Mouse (Mus musculus) induced T-regulatory cell, adult 2 months (primary cell): ENCODE results near the gene Cdc42.

ENCODE experiments used
- DNase-seq: peaks from one replicate; pipeline ENCODE4 v3.0.0-alpha.2; 2012; ENCODE audit warnings: low read depth

Gene Cdc42

GRCm38 (mm10) chr4:137285876-137286661 is 71.5 kb downstream of the Cdc42 start:
- no peak for DNase-seq

GRCm38 (mm10) chr4:137283407-137283732 is 74.2 kb downstream of the Cdc42 start:
- no peak for DNase-seq

GRCm38 (mm10) chr4:137282584-137283406 is 74.7 kb downstream of the Cdc42 start:
- no peak for DNase-seq

- no peak for DNase-seq
These were observed 75.4 kb downstream of the Cdc42 start for GRCm38 (mm10) chr4:137282122-137282521.

GRCm38 (mm10) chr4:137281273-137281672 is 76.2 kb downstream of the Cdc42 start:
- no peak for DNase-seq

GRCm38 (mm10) chr4:137279346-137279745 is 78.2 kb downstream of the Cdc42 start:
- DNase-seq = no peak

- no peak for DNase-seq
These were observed 79.1 kb downstream of the Cdc42 start for GRCm38 (mm10) chr4:137278144-137279040.

- no peak for DNase-seq
These were observed 79.8 kb downstream of the Cdc42 start for GRCm38 (mm10) chr4:137277600-137278143.

- no peak for DNase-seq
These were observed 80.4 kb downstream of the Cdc42 start, which contains the start of gene Wnt4 for GRCm38 (mm10) chr4:137277166-137277513. Gene Wnt4 (plus strand): TSS chr4:137277489.

- no peak for DNase-seq
These were observed 80.9 kb downstream of the Cdc42 start for GRCm38 (mm10) chr4:137276443-137277165.

- DNase-seq = no peak
These were observed 83.2 kb downstream of the Cdc42 start for GRCm38 (mm10) chr4:137274304-137274703.

- no peak for DNase-seq
These were observed 85.7 kb downstream of the Cdc42 start for GRCm38 (mm10) chr4:137271856-137272255.
